Mouse (Mus musculus) heart, postnatal 0 days (tissue): ENCODE measurements around the gene Coq3. TPM values are rescaled to one million over a fixed set of nuclear protein-coding genes. Genes with fewer than 3 reads are reported as not detected.

ENCODE experiments used
- ATAC-seq: fragments of 200-750 bp; cut with Nextera tagmentation; 2 replicates; pipeline ENCODE4 v1.8.0; 2017; ENCODE audit warnings: low read depth, moderate number of reproducible peaks, moderate library complexity; ENCODE audit not compliant: insufficient read depth
- DNase-seq: peaks from one replicate; pipeline ENCODE4 v3.0.0-alpha.2; 2016; ENCODE audit warnings: low spot score
- H3K27ac ChIP-seq: fragments of 300-500 bp; sonication (generic); 2 replicates; pipeline ENCODE4 v1.5.1; 2014; ENCODE audit warnings: low read depth, mild to moderate bottlenecking
- H3K27me3 ChIP-seq: fragments of 300-500 bp; sonication (generic); 2 replicates; pipeline ENCODE4 v1.6.1; 2014; ENCODE audit warnings: low read length, mixed read lengths; ENCODE audit not compliant: control insufficient read depth, insufficient read depth
- H3K36me3 ChIP-seq: fragments of 300-500 bp; sonication (generic); replicated peaks from 2 replicates; pipeline ENCODE4 v1.6.1; 2014; ENCODE audit warnings: low read length, mixed read lengths; ENCODE audit not compliant: control insufficient read depth, insufficient read depth
- H3K4me1 ChIP-seq: fragments of 300-500 bp; sonication (generic); 2 replicates; pipeline ENCODE4 v1.6.1; 2014; ENCODE audit warnings: antibody characterized with exemption; ENCODE audit not compliant: control insufficient read depth, insufficient read depth
- H3K4me2 ChIP-seq: fragments of 300-500 bp; sonication (generic); 2 replicates; pipeline ENCODE4 v1.6.1; 2014; ENCODE audit warnings: low read depth, mild to moderate bottlenecking, low read length, moderate library complexity
- H3K4me3 ChIP-seq: fragments of 300-500 bp; sonication (generic); 2 replicates; pipeline ENCODE4 v1.5.1; 2014; ENCODE audit warnings: low read depth, low read length
- H3K9ac ChIP-seq: fragments of 300-500 bp; sonication (generic); replicated peaks from 2 replicates; pipeline ENCODE4 v1.6.1; 2014; ENCODE audit warnings: low read depth, low read length, mixed read lengths
- H3K9me3 ChIP-seq: fragments of 300-500 bp; sonication (generic); replicated peaks from 2 replicates; pipeline ENCODE4 v1.6.1; 2016; ENCODE audit warnings: low read length; ENCODE audit not compliant: control insufficient read depth
- CTCF ChIP-seq: IDR thresholded peaks from 2 replicates; pipeline ENCODE4 v1.5.1; 2016; ENCODE audit warnings: antibody characterized with exemption, control low read depth, low read depth
- EP300 ChIP-seq: IDR thresholded peaks from 2 replicates; pipeline ENCODE4 v1.6.1; 2016; ENCODE audit warnings: antibody characterized with exemption, low read depth
- WGBS: fragments of 180-500 bp; shearing (Covaris S2); extraction: QIAGEN DNeasy Blood & Tissue Kit; methylation state at CpG from one replicate; pipeline ENCODE4 v1.1.7; 2014; 5-methylcytosine and 5-hydroxymethylcytosine counted together
- polyA plus RNA-seq: library from polyadenylated mRNA; unstranded; fragments of >200 nt; fragmentation: Nextera tagmentation; extraction: Ambion mirVana; gene quantifications from 2 replicates; pipeline ENCODE4 v1.2.1, GENCODE M21; 2015
- total RNA-seq: library from RNA; depleted of rRNA; stranded (reverse); fragments of >200 nt; gene quantifications from 2 replicates; pipeline ENCODE4 v1.2.3, GENCODE M21; 2014; ENCODE audit warnings: low replicate concordance

Coq3 gene
- total and polyA plus RNA-seq, 2 experiments from 2014 or later, result 23.3 to 40.0 TPM

DNA sequence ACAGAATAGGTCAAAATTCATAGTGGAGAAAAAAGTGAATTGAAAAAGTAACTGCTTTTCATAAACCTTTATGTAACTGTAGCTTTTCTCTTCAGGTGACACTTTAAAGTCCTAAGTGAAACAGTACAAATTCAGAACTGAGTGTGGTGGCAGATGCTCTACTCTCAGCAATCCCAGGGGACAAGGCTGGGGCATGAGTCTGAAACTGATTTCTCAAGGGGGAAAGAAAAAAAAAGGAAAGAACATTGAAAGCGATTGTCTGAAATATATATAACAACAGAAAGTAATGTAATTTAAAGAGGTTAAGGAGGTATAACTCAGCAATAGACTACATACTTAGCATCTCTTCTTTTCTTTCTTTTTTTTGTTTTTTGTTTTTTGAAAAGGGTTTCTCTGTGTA is 14.2 kb upstream of the Coq3 start:
- Histone ChIP-seq H3K36me3 (peaks cover 70% of the 10 kb centered on the region), H3K27me3 (no peaks in the 10 kb centered on the region), H3K9me3 (no peaks in the 10 kb centered on the region), H3K4me3 (no peak overlapping the region), H3K4me1 (no peaks in the 10 kb centered on the region), H3K9ac (no peak overlapping the region), H3K27ac (no peak overlapping the region), H3K4me2 (no peak overlapping the region)
- DNase-seq (no peak), ATAC-seq (no peak)
- 90% methylated on average over 1 of the region's 1 CpGs for WGBS
- no peak for TF ChIP-seq EP300

DNA sequence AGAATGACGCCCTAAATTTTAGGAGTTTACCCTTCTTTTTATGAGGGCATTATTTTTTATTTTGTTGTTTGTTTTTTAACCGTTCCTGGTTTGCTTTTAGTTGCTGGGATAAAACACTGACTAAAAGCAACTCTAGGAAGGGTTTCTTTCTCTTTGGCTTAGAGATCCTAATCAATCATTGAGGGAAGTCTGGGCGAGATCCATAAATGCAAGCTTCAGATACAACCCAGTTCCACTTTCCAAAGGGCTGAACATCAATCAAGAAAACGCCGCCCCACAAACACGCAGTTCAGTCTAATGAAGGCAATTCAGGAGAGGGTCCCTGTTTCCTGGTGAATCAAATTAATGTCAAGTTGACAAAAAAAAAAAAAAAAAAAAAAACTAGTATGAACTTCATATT is 697 bp upstream of the Coq3 start:
- peak overlapping the region; percentile 65 for H3K4me3 ChIP-seq
- H3K36me3 ChIP-seq, result peaks cover 23% of the 10 kb centered on the region
- no peaks in the 10 kb centered on the region; the same call in 1 of the 2 replicates for H3K4me1 ChIP-seq
- WGBS, result 32% methylated on average over 6 of the region's 6 CpGs
- no peaks in the 10 kb centered on the region for H3K27me3 ChIP-seq
- no peak overlapping the region for H3K27ac ChIP-seq
- DNase-seq (no peak), ATAC-seq (no peak)
- H3K9ac ChIP-seq, result peak overlapping the region; percentile 66; the same call in 1 of the 2 replicates
- TF ChIP-seq CTCF, result no peak
- no peak for TF ChIP-seq EP300
- H3K4me2 ChIP-seq, result peak overlapping the region; percentile 72
- H3K9me3 ChIP-seq, result no peaks in the 10 kb centered on the region

DNA sequence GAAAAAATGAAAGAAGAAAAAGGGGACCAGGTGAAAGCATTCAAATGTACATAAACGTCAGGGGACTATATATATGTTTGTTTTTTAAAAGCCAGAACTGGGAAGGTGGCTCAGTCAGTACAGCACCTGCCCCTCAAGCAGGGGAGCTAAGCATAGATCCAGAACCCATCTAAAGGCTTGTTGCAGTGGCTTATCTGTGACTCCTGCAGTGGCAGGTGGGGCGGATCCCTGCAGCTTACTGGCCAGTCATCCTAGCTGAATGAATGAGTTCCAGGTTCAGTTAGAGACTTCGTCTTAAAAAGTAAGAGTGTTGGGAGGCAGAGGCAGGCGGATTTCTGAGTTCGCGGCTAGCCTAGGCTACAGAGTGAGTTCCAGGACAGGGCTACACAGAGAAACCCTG is 3.3 kb downstream of the Coq3 start:
- H3K9me3 ChIP-seq, result no peaks in the 10 kb centered on the region
- H3K4me2 ChIP-seq, result no peak overlapping the region
- H3K4me3 ChIP-seq, result no peak overlapping the region
- no peaks in the 10 kb centered on the region; the same call in 1 of the 2 replicates for H3K4me1 ChIP-seq
- no peaks in the 10 kb centered on the region for H3K36me3 ChIP-seq
- DNase-seq (no peak), ATAC-seq (no peak)
- WGBS, result 88% methylated on average over 6 of the region's 6 CpGs
- no peak overlapping the region for H3K27ac ChIP-seq
- H3K27me3 ChIP-seq, result no peaks in the 10 kb centered on the region
- no peak overlapping the region for H3K9ac ChIP-seq
- no peak for TF ChIP-seq EP300
- no peak for TF ChIP-seq CTCF

DNA sequence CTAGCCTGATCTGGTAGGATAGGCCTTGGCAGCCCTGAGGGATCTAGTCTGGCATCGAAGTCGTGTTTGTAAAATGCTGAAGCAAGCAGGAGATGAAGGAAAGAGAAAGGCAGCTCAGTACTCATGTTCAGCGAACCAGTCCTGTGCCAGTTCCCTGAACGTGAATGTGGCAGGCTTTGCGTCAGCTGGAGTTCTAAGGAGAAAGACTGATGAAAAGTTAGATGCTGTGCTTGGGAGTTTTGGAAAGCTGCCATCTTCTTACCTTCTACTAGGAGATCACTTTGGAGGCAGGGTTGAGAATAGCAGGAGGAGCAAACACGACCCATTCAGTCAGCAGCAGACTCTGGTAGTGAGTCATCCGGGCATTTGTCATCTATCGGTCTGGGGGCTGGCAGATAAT is 6.4 kb downstream of the Coq3 start:
- no peak for ATAC-seq
- Histone ChIP-seq H3K4me1 (no peaks in the 10 kb centered on the region), H3K4me2 (no peak overlapping the region), H3K9me3 (no peaks in the 10 kb centered on the region), H3K27me3 (no peaks in the 10 kb centered on the region), H3K4me3 (no peak overlapping the region), H3K27ac (no peak overlapping the region), H3K36me3 (no peaks in the 10 kb centered on the region), H3K9ac (no peak overlapping the region)
- no peak for DNase-seq
- WGBS, result 66% methylated on average over 8 of the region's 8 CpGs
- TF ChIP-seq CTCF (no peak), EP300 (no peak)

DNA sequence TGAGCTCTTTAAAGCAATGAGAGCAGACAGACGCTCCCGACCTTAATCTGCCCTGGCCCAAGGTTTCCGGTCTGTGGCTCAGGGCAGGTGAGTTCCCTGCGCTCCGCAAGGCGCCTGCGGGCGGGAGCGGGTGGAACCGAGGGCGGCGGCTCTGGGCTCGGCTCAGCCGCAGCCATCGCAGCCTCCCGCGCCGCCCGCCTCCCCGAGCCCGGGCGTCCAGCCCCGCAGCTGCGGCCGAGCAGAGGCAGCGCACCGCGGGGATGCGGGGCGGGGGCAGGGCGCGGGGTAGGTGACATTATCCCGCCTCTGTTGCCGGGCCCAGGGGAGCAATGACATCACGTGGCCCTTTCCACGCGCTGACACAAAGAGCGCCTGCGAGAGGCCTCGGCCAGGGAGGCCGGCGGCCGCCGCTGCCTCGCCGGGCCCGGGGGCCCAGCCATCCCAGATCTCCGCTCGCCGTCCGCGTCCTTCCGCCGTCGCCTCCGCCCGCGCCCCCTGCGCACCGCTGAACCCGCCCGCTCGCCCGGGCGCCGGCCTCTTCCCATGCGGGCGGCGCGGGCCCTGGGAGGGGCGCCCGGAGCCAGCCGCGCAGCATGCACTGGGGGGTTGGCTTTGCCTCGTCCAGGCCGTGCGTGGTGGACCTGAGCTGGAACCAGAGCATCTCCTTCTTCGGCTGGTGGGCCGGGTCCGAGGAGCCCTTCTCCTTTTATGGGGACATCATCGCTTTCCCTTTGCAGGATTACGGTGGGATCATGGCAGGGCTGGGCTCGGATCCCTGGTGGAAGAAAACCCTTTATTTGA is 51.7 kb downstream of the Coq3 start, which contains the start of gene Faxc:
Faxc (plus strand) TSS at position 359 of the 801 bp plus-strand sequence.
- under 1% methylated on average over 66 of the region's 83 CpGs for WGBS
- H3K9ac ChIP-seq, result peak within 1 kb of the TSS; percentile 68
- peak within 1 kb of the TSS; percentile 72 for H3K4me3 ChIP-seq
- peak within 1 kb of the TSS; percentile 23 for H3K27ac ChIP-seq
- peak; percentile 72 for ATAC-seq
- peak within 1 kb of the TSS; percentile 99 for H3K4me2 ChIP-seq
- H3K27me3 ChIP-seq, result no peaks in the 10 kb centered on the region
- no peak for DNase-seq
- TF ChIP-seq EP300, result no peak
- H3K36me3 ChIP-seq, result no peaks in the 10 kb centered on the region
- H3K9me3 ChIP-seq, result no peaks in the 10 kb centered on the region
- H3K4me1 ChIP-seq, result peaks cover 5% of the 10 kb centered on the region; the same call in 1 of the 2 replicates
